Mouse (Mus musculus) hindbrain, embryonic 11.5 days (tissue): ENCODE data around the gene Padi4. TPM values are rescaled to one million over a fixed set of nuclear protein-coding genes. Genes with fewer than 3 reads are reported as not detected.

Source experiments
- ATAC-seq: fragments of 200-750 bp; cut with Nextera tagmentation; 2 replicates; pipeline ENCODE4 v1.8.0; 2017; ENCODE audit warnings: mild to moderate bottlenecking, moderate TSS enrichment, moderate library complexity; ENCODE audit not compliant: low FRiP score
- DNase-seq: peaks from one replicate; pipeline ENCODE4 v3.0.0-alpha.2; 2015; ENCODE audit warnings: low spot score
- H3K27ac ChIP-seq: fragments of 300-500 bp; sonication (generic); 2 replicates; pipeline ENCODE4 v1.5.1; 2014; ENCODE audit warnings: mild to moderate bottlenecking, low read depth, low read length
- H3K27me3 ChIP-seq: fragments of 300-500 bp; sonication (generic); 2 replicates; pipeline ENCODE4 v1.6.1; 2014; ENCODE audit warnings: mild to moderate bottlenecking, low read length, moderate library complexity, mixed read lengths; ENCODE audit not compliant: control insufficient read depth, insufficient read depth
- H3K36me3 ChIP-seq: fragments of 300-500 bp; sonication (generic); 2 replicates; pipeline ENCODE4 v1.6.1; 2014; ENCODE audit warnings: mild to moderate bottlenecking, low read length, moderate library complexity, mixed read lengths; ENCODE audit not compliant: control insufficient read depth, insufficient read depth
- H3K4me1 ChIP-seq: fragments of 300-500 bp; sonication (generic); replicated peaks from 2 replicates; pipeline ENCODE4 v1.6.1; 2014; ENCODE audit warnings: low read length, mixed read lengths; ENCODE audit not compliant: control insufficient read depth, insufficient read depth
- H3K4me2 ChIP-seq: fragments of 300-500 bp; sonication (generic); replicated peaks from 2 replicates; pipeline ENCODE4 v1.6.1; 2014; ENCODE audit warnings: mild to moderate bottlenecking, low read depth, low read length
- H3K4me3 ChIP-seq: fragments of 300-500 bp; sonication (generic); 2 replicates; pipeline ENCODE4 v1.5.1; 2014; ENCODE audit warnings: low read depth, low read length
- H3K9ac ChIP-seq: fragments of 300-500 bp; sonication (generic); 2 replicates; pipeline ENCODE4 v1.6.1; 2014; ENCODE audit warnings: low read depth, low read length
- H3K9me3 ChIP-seq: fragments of 300-500 bp; sonication (generic); 2 replicates; pipeline ENCODE4 v1.6.1; 2016; ENCODE audit warnings: low read length; ENCODE audit not compliant: control insufficient read depth
- WGBS: fragments of 180-500 bp; shearing (Covaris S2); extraction: QIAGEN DNeasy Blood & Tissue Kit; methylation state at CpG from one replicate; pipeline ENCODE4 v1.1.7; 2014; 5-methylcytosine and 5-hydroxymethylcytosine counted together
- polyA plus RNA-seq: library from polyadenylated mRNA; unstranded; fragments of >200 nt; fragmentation: Nextera tagmentation; extraction: Ambion mirVana; gene quantifications from 2 replicates; pipeline ENCODE4 v1.2.1, GENCODE M21; 2014

Padi4 gene
- polyA plus RNA-seq, 1 experiment from 2014 or later, result 0.37 TPM

DNA sequence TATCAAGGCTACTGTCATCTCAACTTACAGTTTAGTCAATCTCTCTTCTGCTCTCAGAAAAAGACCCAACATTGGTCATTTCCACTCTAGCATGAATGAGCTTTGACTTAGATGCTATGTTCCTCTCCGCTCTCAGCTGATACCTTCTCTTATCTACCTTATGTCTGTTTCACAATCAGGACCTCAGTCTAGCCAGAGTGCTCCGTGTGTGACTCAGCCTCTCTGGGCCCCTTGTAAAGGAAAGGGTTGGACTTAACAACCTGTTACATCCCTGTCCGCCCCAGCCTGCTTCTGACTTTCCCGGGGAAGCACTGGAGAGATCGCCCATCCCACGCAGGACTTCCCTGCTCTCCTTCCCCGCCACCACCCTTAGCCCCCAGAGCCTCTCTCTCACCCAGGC is 18.5 kb upstream of the Padi4 start:
- H3K36me3 ChIP-seq, result no peaks in the 10 kb centered on the region
- no peak for ATAC-seq
- WGBS, result 94% methylated on average over 7 of the region's 7 CpGs
- no peaks in the 10 kb centered on the region for H3K27me3 ChIP-seq
- H3K9me3 ChIP-seq, result no peaks in the 10 kb centered on the region
- H3K4me1 ChIP-seq, result no peaks in the 10 kb centered on the region
- H3K4me3 ChIP-seq, result no peak overlapping the region
- H3K27ac ChIP-seq, result no peak overlapping the region
- no peak overlapping the region for H3K9ac ChIP-seq
- no peak overlapping the region for H3K4me2 ChIP-seq
- no peak for DNase-seq

DNA sequence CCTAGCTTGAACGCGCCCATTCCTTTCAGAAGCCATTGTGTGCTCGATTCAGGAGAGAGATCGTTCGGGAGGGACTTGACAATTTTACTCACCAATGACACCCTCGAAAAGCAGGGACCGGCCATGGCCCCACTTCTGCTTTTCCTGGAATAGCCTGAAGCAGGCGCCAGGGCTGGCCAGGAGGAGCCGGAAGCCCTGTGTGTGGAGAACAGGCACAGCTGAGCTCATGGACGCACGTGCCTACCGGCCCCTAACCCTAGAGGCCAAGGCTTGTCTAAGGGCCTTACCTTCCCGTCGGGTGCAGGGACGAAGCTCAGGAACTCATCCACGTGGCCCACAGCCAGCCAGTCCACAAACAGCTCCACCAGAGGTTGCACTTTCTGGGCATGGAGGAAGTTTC is 17.0 kb upstream of the Padi4 start:
- no peaks in the 10 kb centered on the region; the same call in 1 of the 2 replicates for H3K9me3 ChIP-seq
- WGBS, result 84% methylated on average over 16 of the region's 16 CpGs
- H3K36me3 ChIP-seq, result no peaks in the 10 kb centered on the region
- H3K27ac ChIP-seq, result no peak overlapping the region
- DNase-seq, result no peak
- no peak for ATAC-seq
- no peak overlapping the region for H3K4me2 ChIP-seq
- no peaks in the 10 kb centered on the region for H3K4me1 ChIP-seq
- no peak overlapping the region for H3K4me3 ChIP-seq
- no peak overlapping the region for H3K9ac ChIP-seq
- H3K27me3 ChIP-seq, result no peaks in the 10 kb centered on the region

DNA sequence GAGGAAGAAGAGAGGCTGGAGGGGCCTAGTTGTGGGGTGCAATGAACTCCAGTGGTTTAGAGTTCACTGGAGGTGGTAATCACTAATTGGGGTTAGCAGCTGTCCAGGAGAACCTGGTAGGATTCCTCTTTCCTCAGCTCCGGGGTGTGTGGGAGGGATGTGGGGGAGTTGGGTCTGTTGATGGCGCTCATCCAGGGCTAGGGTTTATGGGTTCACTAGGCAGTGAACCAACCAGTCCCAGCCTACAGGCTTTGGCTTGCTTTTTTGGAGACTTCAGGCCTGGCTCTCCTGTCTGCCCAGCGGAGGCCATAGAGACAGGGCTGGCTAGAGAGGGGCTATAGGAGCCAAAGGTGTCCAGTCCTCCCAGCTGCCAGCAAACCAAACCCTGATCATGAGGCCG is 15.9 kb upstream of the Padi4 start:
- H3K27me3 ChIP-seq, result no peaks in the 10 kb centered on the region
- H3K4me3 ChIP-seq, result no peak overlapping the region
- no peak overlapping the region for H3K4me2 ChIP-seq
- no peak overlapping the region for H3K27ac ChIP-seq
- no peak overlapping the region for H3K9ac ChIP-seq
- ATAC-seq, result no peak
- WGBS, result 90% methylated on average over 4 of the region's 4 CpGs
- no peak for DNase-seq
- no peaks in the 10 kb centered on the region; the same call in 1 of the 2 replicates for H3K9me3 ChIP-seq
- no peaks in the 10 kb centered on the region for H3K36me3 ChIP-seq
- H3K4me1 ChIP-seq, result no peaks in the 10 kb centered on the region

DNA sequence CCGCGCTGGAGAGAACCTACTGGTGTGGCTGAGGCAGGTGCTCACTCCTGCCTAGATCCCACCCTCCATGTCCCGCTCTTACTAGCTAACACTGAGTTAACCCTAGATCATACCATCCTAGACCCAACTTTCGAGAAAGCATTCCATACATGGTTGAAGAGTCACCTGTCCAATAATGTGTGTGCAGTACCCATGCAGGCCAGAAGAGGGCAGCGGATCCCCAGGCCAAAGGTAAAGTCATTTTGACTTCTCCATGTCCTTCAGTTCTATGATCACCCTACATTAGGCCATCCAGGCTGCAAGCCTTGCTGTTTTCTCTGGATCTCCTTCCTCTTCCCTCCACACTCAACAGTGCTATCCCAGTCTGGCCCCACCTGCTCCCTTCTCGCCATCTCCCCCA is 14.9 kb upstream of the Padi4 start:
- no peak overlapping the region for H3K4me2 ChIP-seq
- DNase-seq (peak; percentile 77), ATAC-seq (no peak)
- 46% methylated on average over 6 of the region's 6 CpGs for WGBS
- no peak overlapping the region for H3K4me3 ChIP-seq
- no peaks in the 10 kb centered on the region; the same call in 1 of the 2 replicates for H3K9me3 ChIP-seq
- H3K36me3 ChIP-seq, result no peaks in the 10 kb centered on the region
- H3K27ac ChIP-seq, result no peak overlapping the region
- H3K4me1 ChIP-seq, result no peaks in the 10 kb centered on the region
- no peaks in the 10 kb centered on the region for H3K27me3 ChIP-seq
- H3K9ac ChIP-seq, result no peak overlapping the region

DNA sequence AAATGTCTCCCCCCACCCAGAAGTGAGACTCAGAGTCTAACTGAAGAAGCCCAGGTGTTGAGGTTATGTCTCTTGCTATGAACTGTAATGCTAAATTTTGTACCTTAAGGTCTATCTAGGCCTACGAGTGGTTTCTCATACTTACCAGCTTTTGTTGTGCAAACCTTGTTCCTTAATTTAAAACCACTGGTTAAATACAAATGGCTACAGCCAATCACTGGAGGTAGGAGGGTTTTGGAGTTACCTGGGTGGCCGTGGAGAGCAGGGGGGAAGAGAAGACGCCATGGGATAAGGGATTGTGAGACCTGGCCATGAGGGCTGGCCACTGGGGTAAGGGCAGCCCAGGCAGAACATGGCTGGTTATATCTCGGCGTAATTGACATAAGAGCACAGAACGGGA is 14.2 kb upstream of the Padi4 start:
- Histone ChIP-seq H3K36me3 (no peaks in the 10 kb centered on the region), H3K27me3 (no peaks in the 10 kb centered on the region), H3K9ac (no peak overlapping the region), H3K27ac (no peak overlapping the region), H3K9me3 (no peaks in the 10 kb centered on the region; the same call in 1 of the 2 replicates), H3K4me1 (no peaks in the 10 kb centered on the region), H3K4me3 (no peak overlapping the region), H3K4me2 (no peak overlapping the region)
- DNase-seq (no peak), ATAC-seq (no peak)
- WGBS, result 80% methylated on average over 6 of the region's 6 CpGs

DNA sequence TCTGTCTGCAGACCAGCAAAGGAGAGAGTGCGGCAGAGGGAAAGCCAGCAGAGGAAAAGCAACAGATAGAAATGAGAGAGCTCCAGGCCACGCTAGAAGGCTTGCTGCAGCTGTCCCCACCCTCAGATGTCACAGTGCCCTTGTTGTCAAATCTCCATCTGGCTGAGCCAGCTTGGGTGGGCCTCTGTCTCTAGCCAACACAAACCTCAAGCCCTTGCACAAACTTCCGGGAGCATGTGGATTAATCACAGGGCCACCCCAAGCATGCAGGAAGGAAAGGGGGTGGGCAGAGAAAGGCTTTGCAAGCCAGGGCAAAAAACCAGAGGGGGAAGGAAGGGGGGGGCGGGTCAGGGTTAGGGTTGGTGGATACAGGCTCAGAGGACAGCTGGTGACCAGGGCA is 13.4 kb upstream of the Padi4 start:
- WGBS, result 78% methylated on average over 4 of the region's 4 CpGs
- ATAC-seq (no peak), DNase-seq (no peak)
- no peaks in the 10 kb centered on the region for H3K36me3 ChIP-seq
- H3K27me3 ChIP-seq, result no peaks in the 10 kb centered on the region
- H3K4me3 ChIP-seq, result no peak overlapping the region
- H3K9me3 ChIP-seq, result no peaks in the 10 kb centered on the region; the same call in 1 of the 2 replicates
- no peak overlapping the region for H3K9ac ChIP-seq
- H3K4me1 ChIP-seq, result no peaks in the 10 kb centered on the region
- no peak overlapping the region for H3K4me2 ChIP-seq
- H3K27ac ChIP-seq, result no peak overlapping the region

DNA sequence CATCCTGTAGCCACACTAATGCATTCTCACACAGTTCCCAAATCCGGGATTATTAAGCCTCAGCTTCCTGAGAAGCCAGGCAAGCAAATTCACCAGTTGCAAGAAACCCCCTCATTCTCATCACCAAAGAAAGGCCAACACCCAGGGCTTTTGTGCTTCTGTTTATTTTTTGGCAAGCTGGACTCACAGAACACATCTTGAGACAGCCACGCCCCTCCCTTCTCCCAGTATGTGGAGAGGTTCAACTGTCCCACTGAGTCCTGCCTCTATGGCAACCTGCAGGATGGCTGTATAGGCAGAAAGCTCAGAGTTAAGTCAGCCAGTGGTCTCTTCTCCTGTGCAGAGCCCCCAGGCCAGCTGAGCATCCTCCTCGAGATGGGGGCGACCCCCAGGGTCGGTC is 11.2 kb upstream of the Padi4 start:
- DNase-seq, result no peak
- H3K9ac ChIP-seq, result no peak overlapping the region
- H3K4me1 ChIP-seq, result no peaks in the 10 kb centered on the region
- H3K4me3 ChIP-seq, result no peak overlapping the region
- no peak for ATAC-seq
- H3K36me3 ChIP-seq, result no peaks in the 10 kb centered on the region
- 84% methylated on average over 5 of the region's 5 CpGs for WGBS
- H3K9me3 ChIP-seq, result no peaks in the 10 kb centered on the region; the same call in 1 of the 2 replicates
- H3K27ac ChIP-seq, result no peak overlapping the region
- no peak overlapping the region for H3K4me2 ChIP-seq
- no peaks in the 10 kb centered on the region for H3K27me3 ChIP-seq

DNA sequence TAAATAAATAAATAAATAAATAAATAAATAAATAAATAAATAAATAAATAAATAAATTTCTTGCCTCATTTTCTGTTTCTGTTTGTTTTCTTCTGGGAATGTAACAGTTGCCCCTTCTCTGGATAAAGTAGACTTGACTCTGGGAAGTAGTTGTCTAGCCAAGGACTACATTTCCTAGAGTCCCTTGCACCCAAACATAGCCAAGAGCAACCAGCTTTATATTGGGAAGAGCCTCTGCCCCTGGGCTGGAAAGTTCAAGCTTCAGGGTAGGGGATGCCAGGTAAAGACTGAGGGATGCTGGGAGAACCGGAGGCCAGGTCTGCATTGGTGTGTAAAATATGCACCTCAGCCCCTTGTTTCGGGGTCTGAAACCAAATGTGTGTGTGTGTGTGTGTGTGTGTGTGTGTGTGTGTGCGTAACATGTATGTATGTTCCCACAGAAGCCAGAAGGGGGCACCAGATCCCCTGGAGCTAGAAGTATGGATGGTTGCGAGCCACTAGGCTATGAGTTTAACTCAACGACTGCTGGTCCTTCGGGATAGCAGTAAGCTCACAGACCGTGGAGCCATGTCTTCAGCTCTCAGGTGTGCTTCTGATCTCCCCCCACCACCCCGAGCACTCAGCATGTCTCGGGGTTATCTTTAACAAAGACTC is 10.4 kb upstream of the Padi4 start:
- DNase-seq (no peak), ATAC-seq (no peak)
- H3K36me3 ChIP-seq, result no peaks in the 10 kb centered on the region
- no peak overlapping the region for H3K4me2 ChIP-seq
- no peak overlapping the region for H3K4me3 ChIP-seq
- no peak overlapping the region for H3K27ac ChIP-seq
- H3K4me1 ChIP-seq, result no peaks in the 10 kb centered on the region
- H3K9ac ChIP-seq, result no peak overlapping the region
- 96% methylated on average over 9 of the region's 9 CpGs for WGBS
- no peaks in the 10 kb centered on the region; the same call in 1 of the 2 replicates for H3K9me3 ChIP-seq
- H3K27me3 ChIP-seq, result no peaks in the 10 kb centered on the region

DNA sequence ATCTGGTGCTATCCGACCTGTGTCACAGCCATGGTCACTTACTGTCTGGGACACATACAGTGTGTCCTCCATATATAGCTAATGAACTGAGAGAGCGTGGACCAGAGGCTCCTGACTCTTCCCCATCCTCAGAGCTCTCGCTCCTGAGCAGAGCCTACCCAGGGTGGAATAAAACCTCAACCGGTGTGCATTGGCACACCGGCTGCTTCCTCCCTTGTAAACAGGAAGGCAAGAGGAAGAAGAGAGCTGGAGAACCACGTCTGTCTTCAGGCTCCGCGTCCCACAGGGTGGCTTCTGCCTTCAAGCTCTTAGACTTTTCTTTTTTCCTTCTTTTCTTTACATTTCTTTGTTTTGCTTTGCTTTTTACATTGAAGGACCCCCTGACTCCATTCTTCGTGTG is 8.8 kb upstream of the Padi4 start:
- Histone ChIP-seq H3K9me3 (no peaks in the 10 kb centered on the region; the same call in 1 of the 2 replicates), H3K9ac (no peak overlapping the region), H3K36me3 (no peaks in the 10 kb centered on the region), H3K4me3 (no peak overlapping the region), H3K4me1 (no peaks in the 10 kb centered on the region), H3K27ac (no peak overlapping the region), H3K27me3 (no peaks in the 10 kb centered on the region), H3K4me2 (no peak overlapping the region)
- DNase-seq, result no peak
- no peak for ATAC-seq
- 92% methylated on average over 9 of the region's 9 CpGs for WGBS
